Mouse (Mus musculus): ENCODE data around the gene Baz1a. TPM values are rescaled to one million over a fixed set of nuclear protein-coding genes. Genes with fewer than 3 reads are reported as not detected.
"Not testable (repeated sequence)": the region's sequence is repeated elsewhere in the genome, so short reads cannot be mapped to it uniquely, and the experiment has no call there.

The Baz1a gene
- total RNA-seq, 4 experiments from 2014 or later = 10.4 to 17.8 (median 14.6) TPM

- DNase-seq = no peak
Measured at GRCm38 (mm10) chr12:55007361-55008008, 6.7 kb downstream of the Baz1a start.

DNA sequence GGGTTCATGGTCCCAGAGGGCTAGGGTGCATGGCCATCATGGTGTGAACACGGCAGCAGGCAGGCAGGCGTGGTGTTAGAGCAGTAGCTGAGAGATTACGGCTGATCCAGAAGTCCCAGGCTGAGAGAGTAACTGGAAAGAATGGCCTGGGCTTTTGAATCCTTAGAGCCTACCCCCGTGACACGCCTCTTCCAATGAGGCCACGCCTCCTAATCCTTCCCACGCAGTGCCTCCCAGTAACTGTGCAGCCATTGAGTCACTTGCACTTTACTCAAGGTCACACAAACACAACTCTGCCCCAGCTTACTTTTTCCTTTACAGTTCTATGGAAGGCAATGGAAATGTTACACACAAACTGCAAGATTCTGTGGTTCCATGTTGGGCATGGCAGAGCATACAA lies 8.1 kb downstream of the Baz1a start:
- DNase-seq = no peak

GRCm38 (mm10) chr12:55004396-55004795 lies 9.8 kb downstream of the Baz1a start:
- no peak for DNase-seq

DNA sequence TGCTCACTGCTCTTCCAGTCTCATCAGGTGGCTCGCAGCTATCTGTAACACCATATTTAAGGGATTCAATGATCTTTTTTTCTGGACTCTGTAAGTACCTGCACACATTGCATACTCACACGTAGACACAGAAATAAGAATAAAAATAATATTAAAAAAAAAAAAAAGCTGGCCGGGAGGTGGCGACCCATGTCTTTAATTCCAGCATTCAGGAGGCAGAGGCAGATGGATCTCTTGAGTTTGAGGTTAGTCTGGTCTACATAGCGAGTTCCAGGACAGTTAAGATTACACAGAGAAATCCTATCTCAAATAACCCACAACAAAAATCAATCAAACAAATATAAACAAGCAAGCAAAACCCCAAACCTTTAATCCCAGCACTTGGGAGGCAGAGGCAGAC lies 10.3 kb downstream of the Baz1a start:
- DNase-seq = no peak

DNA sequence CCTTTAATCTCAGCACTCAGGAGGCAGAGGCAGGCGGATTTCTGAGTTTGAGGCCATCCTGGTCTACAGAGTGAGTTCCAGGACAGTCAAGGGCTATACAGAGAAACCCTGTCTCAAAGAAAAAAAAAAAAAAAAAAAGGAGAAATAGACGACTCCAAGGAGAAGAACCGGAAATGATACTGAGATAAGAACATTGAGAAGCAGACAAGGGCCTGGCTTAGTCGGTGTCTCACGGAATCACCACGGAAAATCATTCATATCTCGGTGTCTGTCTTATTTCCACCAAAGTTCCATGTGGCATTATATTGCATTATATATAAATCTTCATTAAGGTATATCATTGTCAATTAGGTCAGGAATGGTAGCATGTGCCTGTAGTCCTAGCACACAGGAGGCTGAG lies 11.6 kb downstream of the Baz1a start:
- not testable (repeated sequence) for DNase-seq

- peak; percentile 6 for DNase-seq
Measured at GRCm38 (mm10) chr12:54999016-54999690, 15.0 kb downstream of the Baz1a start.

DNA sequence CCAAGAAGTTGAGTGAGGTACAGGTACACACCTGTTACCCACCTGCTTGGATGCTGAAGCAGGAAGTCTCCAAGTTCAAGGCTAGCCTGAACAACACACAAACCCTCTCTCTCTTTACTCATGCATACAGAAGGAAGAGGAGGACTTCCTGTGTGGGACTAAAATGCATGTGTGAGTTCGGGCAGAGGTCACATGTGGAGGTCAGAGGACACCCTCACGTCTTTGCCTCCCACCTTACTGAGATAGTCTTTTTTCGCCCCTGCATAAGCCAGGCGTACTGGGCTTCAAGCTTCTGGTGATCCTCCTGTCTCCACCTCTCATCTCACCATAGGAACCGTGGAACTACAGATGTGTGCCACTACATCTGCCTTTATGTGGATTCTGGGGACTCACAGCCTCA lies 15.7 kb downstream of the Baz1a start:
- no peak for DNase-seq

DNA sequence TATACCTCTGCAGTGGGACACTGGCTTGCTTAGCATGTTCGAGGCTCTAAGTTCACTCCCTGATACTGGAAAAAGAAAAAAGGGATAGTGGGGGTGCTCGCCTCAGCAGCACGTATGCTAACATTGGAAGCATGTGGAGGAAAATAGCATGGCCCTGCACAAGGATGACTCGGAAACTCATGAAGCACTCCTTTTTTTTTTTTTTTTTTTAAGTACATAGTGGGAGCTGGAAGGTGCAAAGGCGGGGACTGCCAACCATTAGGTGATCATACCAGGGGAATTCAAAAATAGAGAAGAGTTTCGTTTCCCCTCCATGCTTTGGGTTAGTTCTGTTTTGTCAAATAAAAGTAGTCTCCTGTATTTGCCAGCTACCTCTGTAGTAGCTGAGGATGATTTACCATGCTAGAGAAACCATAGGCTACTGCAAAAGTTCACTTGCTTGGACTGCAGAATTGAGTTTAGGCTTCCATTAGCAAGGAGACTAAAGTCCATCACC lies 17.1 kb downstream of the Baz1a start:
- no peak for DNase-seq

GRCm38 (mm10) chr12:54995965-54996364 lies 18.2 kb downstream of the Baz1a start:
- no peak for DNase-seq

GRCm38 (mm10) chr12:54994418-54994817 lies 19.7 kb downstream of the Baz1a start:
- DNase-seq = no peak

GRCm38 (mm10) chr12:54994068-54994386 lies 20.1 kb downstream of the Baz1a start:
- no peak for DNase-seq

- DNase-seq = no peak
Measured at GRCm38 (mm10) chr12:54993246-54994067, 20.7 kb downstream of the Baz1a start.

DNA sequence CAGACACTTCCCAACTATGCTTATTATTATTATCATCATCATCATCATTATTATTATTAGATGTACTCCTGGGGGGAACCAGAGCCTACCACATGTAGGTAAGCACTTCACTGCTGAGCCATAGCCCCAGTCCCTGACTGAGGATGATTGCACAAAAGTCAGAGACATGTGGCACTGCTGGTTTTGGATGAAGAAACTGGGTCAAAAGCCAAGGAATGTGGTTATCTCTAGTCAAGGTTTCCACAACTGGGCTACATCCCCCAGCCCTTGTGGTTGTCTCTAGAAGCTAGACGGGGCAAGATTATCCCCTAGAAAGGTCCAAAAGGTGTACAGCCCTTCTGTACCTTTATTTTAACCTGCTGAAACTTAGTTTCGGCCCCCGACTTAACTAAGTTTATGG lies 21.3 kb downstream of the Baz1a start:
- peak; percentile 12 for DNase-seq

GRCm38 (mm10) chr12:54988323-54988850 lies 25.8 kb downstream of the Baz1a start:
- DNase-seq = no peak

- no peak for DNase-seq
Measured at GRCm38 (mm10) chr12:54987156-54987555, 27.0 kb downstream of the Baz1a start.

DNA sequence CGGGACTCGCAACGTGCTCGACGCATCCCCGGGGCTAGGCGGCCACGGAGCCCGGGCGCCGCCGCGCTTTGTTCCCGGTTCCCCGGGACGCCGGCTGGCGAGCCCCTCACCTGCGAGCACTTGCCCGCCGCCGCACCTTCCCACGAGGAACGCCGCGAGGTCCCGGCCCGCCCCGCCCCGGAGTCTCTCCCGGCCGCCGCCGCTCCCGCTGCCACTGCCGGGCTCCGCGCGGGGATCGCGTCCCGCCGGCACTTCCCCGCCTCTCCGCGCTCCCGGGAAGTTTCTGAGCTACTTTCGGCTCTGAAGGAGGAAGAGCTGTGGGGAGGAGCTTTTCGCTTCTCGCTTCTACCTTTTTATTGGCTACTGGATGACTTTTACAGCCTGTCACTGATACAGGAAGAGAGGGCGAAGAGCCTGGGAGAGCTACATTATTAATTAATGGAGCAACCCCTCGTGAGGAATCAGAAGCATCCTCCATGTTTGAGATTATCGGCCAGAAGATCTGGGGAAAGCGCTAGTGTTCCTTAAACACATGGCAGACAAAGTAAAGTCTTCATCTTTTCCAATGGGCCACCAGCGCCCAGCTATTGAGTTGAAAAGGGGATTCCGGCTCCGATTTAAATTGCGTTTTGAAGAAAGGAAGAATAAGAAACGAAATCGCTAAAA lies 28.0 kb downstream of the Baz1a start, which contains the start of gene Gm20403:
Gm20403 (minus strand) TSS at position 478 of the 666 bp plus-strand sequence.
- peak; percentile 70 for DNase-seq

- peak; percentile 36 for DNase-seq
Measured at GRCm38 (mm10) chr12:54985257-54986051, 28.7 kb downstream of the Baz1a start.

DNA sequence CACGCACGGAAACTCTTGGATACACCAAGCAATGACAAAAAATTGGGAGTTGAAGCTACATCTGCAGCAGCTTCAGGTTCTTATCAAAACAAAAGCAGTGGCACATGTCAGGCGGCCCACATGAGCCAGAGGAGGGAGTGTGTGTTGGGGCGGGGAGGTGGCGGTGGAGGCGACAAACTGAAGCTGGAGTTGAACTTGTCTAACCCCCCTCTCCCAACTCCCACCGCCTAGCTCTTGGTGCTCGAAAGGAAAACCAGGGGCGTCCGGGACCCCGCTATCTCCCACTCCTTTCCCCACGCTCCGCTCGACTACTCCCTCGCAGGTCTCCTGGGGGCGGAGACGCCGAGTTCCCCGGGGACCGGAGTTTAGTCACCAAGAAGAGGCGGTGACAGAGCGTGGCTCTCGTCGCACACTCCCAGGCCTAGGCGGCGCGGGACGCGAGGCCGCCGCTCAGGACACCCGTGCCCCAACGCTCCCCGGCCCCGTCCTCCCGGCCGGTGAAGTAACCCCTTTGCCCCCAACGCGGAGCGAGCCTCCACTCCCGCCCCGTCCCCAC lies 29.4 kb downstream of the Baz1a start:
- DNase-seq = peak; percentile 71

DNA sequence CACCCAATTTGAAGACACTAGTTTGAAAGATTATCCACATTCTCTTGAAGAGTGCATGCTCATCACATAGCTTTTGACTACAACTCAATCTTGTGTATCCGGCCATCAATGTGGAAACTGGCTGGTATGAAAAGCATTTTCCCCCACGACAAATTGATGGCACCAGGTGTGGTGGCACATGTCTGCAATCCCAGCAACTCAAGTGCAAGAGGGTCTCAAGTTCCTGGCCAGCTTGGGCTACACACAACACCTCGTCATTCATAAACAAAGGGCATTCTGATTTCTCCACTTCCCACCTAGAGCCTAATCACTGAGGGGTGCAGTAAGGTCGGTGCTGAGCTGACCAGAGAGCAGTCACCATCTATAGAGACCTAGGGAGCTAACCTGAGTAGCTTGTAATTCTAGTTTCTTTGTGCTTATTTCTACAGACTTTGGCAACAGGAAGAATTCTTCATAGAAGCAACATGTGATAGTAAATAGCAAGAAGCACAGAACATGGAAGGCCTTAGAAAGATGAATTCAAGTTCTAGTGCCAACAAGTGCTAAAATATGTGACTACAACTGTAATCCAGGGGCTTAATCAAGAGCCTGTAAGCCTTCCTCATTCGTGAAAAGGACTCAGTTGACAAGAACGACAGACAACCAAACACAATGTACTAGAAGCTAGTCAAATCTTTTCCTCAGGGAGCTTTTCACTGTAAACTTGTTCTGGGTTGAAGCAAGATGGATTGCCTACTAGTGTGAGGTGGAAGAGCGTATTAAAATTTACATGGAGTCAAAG lies 31.0 kb downstream of the Baz1a start:
- DNase-seq = no peak

DNA sequence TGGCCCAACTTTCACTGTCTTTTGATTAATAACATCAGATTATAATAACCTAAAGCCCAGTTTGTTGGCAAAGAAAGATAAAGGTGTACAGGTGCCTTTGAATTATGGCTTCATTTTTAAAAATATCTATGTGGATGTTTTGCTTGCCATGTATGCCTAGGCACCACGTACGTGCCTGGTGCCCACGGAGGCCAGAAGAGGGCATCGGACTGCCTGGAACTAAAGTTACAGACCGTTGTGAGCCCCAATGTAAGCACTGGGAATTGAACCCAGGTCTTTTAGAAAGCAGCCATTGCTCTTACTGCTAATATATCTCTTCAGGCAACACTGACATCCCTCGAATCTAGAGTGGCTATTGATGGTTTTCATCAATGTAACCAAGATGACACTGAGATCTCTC lies 32.2 kb downstream of the Baz1a start:
- DNase-seq = no peak

All from adrenal gland, adult 8-10 months (tissue).